Mouse (Mus musculus) kidney, adult 9 months (tissue): ENCODE measurements around the gene Ang2.
A peak's percentile ranks its signal among the peaks of the same experiment; 100 is the strongest.
"Not testable (repeated sequence)": the region's sequence is repeated elsewhere in the genome, so short reads cannot be mapped to it uniquely, and the experiment has no call there.

Experiments used
- DNase-seq: peaks from one replicate; pipeline ENCODE4 v3.0.0; 2022

Gene Ang2

DNA sequence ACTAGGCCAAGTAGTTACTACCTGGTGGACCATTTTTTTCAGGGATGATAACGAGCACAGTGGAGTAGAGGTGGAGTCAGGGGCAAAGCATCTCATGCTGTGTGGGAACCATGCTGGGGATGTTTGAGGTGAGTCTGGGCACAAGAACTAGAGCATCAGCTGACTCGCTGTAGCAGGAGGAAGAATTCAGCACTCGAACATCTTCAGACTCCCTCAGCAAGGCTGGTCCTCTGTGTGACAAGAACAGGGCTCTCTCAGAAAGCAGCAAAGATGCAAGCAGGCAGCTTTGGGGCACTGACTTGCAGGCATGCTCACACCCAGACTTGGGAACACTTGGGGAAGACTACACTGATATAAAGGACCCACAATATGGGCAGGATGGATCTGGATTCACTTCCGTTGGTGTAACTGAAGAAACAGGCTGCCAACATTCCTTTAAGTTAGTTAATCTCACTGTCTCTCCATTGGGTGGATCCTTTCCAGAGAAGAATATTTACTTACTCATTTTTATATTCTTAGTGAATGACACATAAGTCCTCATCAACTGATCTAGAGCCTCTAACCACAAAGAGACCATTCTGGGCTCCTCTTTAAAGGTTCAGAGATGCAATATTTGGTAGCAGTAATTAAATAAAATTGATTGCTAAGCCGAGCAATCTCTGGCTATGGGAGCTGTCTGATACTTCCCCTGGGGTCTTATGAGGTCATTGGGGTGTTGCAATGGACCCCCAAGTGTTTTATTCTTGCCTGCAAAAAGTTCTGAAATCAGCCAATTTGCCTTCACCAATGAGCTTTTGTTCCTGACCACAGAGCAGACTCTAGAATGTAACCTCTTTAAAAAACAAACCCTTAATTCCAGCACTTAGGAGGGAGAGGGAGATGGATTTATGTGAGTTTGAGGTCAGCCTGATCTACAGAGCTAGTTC lies at the start of gene Ang2:
Gene Ang2, minus strand, starts transcription at position 51 of the 926 bp plus-strand sequence.
- DNase-seq, result no peak

DNA sequence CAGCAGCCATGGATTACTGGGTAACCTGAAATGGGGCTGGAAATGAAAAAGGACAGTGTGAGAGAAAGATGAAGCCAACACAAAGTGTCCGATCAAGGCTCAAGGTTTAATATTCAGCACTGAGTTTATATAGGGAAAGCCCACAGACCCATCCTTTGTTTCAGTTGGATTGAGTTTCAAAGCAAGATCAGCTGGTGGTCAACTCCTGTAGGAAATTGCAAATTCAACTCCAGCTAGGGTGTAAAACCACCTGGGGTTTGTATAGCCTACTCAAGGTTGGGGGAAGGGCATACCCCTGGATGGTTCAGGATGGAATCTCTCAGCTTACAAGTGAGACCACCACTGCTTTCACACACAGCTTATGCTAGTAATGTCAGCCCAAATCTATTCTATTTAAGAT lies 48.8 kb upstream of the Ang2 start:
- no peak for DNase-seq

- peak; percentile 70 for DNase-seq
These were observed 42.0 kb upstream of the Ang2 start for GRCm38 (mm10) chr14:51240899-51241298.

DNA sequence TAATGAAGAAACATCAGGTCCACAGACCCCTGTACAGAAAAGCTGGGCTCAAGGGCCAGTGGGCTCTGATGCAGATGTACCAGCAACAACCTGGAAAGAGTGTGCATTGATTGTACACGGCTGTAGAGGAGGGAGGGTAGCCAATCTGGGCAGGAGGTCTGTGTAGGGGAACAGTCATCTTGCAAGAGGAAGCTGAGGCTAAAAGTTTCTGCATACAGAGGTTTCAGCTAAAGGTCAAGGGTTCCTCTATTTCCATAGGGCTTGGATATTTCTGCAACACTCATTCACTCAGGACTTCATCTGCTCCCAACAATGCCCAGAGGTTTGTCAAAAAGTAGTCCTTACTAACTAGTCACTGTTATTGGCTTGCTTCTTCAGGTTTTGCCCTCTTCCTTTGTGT lies 38.5 kb upstream of the Ang2 start:
- DNase-seq, result not testable (repeated sequence)

DNA sequence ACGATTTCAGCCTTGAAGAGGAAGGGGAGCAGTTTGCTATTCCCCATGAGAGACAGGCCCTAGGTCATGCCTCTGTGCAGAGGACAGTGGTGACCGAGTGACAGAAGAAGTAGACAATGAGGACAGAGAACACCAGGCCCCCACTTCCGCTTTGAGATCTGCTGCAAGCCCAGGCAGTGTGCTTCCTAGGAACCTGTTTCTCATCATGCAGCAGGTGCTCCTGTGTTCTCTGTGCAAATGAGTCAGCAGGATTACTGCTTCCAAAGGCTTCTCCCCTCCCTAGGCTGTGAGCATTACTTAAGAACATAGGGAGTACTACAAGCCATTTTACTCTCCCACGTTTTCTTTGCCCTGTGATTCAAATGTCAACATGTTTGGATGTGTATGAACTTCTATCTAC lies 30.7 kb upstream of the Ang2 start:
- not testable (repeated sequence) for DNase-seq

DNA sequence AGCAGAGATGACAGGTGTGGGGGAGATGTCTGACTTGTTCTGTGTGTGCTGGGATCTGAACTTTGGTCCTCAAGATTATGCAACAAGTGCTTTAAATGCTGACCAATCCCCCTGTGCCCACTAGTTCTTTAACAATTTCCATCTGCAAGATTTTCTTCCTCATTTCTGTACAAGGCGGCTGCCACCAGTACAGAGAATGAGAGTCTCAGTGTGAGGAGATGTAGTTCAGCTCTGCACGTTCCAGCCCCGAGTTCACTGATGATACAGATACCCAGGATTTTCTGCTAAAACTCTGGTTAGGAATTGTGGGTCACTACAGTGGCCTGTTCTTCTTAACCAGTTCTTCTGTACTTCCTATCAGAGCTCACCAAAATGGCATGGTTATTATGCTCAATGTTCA lies 21.1 kb upstream of the Ang2 start:
- not testable (repeated sequence) for DNase-seq

GRCm38 (mm10) chr14:51203115-51203514 lies 4.2 kb upstream of the Ang2 start, which contains the start of gene Ear14:
Gene Ear14 (plus strand): TSS chr14:51203391.
- no peak for DNase-seq

DNA sequence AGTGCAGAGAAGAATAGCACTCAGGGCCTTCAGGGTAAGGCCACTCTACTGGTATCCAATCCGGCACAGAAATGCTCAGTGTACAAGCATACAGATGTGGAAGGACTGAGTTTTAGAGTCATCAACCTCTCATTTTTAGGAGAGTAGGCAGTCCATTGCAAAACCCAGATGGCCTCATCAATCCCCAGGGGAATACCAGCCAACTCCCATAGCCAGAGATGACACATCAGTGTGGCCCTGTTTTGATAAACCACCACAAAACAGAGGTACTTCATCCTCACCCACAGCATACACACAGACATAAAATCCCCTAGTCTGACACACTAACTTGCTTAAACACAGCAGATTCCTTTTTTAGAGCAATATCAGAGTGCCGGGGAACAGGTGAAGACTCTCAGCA lies 1.5 kb upstream of the Ang2 start:
- DNase-seq, result no peak

DNA sequence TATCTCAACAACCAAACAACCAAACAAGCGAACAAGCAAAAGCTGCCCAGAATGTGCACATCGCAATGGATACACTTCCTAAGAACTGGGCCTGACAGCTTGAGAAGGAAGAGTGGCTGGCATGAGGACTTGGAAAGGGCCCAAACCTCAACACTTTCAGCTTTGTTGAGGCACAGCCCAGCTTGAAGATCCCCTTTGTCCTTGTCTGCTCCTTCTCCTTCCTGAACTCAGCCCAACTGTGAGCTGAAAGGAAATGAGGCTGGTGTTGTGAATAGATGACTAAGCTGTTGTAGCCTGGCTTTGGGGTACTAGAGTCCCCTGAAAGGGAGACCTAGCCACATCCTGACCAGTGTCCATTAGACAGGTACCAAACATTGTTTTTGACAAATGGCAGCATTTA lies 1.1 kb upstream of the Ang2 start:
- DNase-seq, result no peak

GRCm38 (mm10) chr14:51195681-51196080 lies 3.3 kb downstream of the Ang2 start:
- DNase-seq, result peak; percentile 53

DNA sequence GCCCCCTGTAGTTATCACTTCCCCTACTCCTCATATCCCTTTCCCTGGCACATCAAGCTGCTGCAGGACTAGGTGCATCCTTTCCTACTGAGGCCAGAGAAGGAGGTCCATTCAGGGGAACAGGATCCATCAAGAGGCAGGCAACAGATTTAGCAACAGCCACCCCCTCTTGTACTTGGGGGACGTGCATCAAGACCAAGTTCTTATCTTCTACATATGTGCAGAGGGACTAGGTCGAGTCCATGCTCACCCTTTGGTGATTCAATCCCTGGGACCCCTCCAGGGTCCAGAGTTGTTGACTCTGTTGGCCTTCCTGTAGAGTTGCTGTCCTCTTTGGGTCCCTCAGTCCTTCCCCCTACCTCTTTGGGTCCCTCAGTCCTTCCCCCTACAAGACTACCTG lies 17.9 kb downstream of the Ang2 start:
- DNase-seq, result not testable (repeated sequence)

DNA sequence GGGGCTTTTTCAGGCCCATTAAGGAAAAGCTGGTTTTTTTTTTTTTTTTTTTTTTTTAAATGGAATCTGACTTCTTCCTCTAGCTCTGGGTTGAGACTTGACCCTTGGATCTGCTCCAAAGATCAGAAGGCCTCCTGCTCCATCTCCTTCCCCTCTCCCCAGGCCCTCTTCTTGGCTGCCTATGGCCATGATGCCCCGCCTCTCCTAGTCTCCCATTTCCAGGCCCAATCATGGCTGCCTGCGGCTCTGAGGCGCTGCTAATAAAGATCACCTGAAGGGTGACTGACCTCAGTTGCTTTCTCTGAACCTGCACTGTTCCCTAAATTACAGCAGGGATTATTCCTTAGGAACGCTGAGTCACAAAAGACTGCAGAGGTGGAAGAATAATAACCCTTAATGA lies 25.1 kb downstream of the Ang2 start:
- no peak for DNase-seq

DNA sequence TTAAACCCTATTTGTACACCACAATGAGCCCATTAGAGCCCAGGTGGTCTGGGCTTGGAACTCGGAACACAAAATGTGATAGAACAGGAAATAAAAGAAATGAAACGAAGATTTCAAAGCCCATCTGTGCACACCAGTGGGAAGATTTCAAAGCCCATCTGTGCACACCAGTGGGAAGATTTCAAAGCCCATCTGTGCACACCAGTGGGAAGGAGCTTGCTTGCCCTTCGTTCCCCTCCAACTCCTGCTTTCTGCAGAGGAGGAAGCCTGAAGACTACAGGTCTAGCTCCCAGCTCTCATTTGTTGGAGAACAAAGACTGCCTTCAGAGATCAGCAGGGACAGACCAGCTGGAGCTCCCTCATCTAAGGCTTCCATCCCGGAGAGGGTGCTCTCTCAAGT lies 26.0 kb downstream of the Ang2 start:
- not testable (repeated sequence) for DNase-seq

- peak; percentile 20 for DNase-seq
These were observed 26.7 kb downstream of the Ang2 start for GRCm38 (mm10) chr14:51172095-51172865.

DNA sequence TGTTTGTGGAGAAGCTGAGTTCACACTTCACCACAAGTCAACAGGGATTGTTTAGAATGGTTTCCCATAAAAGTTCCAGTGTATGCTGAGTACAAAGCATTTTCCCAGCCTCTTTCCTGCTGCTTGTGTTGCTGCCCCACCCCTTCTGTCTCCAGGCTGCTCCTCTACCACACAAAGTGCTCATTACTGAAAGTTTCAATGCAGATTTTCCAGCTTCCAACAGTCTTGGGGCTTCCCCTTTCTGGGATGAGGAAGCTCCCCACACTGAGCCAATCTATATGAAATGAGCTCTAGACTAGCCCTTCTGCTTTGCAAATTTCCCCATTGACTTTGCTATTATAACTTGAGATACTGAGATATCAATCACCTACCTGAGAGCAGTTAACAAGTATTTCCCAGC lies 32.9 kb downstream of the Ang2 start:
- DNase-seq, result no peak

- DNase-seq, result no peak
These were observed 33.5 kb downstream of the Ang2 start for GRCm38 (mm10) chr14:51165435-51165834.

DNA sequence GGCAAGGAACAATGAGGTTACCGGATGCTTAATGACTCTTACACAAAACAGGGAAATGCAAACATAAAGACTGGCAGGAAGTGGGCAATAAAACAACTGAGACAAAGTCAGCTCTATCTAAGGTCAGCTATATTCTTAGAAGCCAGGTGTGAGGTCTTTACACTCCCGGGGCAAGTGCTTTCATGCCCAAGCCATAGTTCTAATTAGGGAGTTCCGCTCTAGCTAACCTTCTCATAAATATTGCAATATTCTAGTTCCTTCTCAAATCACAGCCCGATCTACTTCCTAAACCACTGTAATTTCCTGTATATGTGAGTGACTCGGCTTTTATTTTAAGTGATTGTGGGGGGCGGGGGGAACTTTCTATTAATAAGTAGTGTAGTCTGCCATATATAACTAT lies 35.6 kb downstream of the Ang2 start:
- DNase-seq, result not testable (repeated sequence)

GRCm38 (mm10) chr14:51161976-51162375 lies 37.0 kb downstream of the Ang2 start, which contains the start of gene Rnase2b:
Gene Rnase2b (plus strand): TSS chr14:51162260.
- DNase-seq, result not testable (repeated sequence)

GRCm38 (mm10) chr14:51157072-51157471 lies 41.9 kb downstream of the Ang2 start:
- no peak for DNase-seq

- DNase-seq, result no peak
These were observed 42.2 kb downstream of the Ang2 start for GRCm38 (mm10) chr14:51156736-51157068.

GRCm38 (mm10) chr14:51156056-51156735 lies 42.8 kb downstream of the Ang2 start:
- no peak for DNase-seq

GRCm38 (mm10) chr14:51152249-51152870 lies 46.6 kb downstream of the Ang2 start:
- no peak for DNase-seq
